Mouse (Mus musculus) limb, embryonic 11.5 days (tissue): ENCODE measurements at regions not wholly inside any gene's neighbourhood (a gene's known extent, or its start where the extent isn't known, plus 50 kb on each side); places are given as distances from the start of the nearest gene placed in this dataset.

Experiments
- ATAC-seq: fragments of 200-750 bp; cut with Nextera tagmentation; 2 replicates; pipeline ENCODE4 v1.8.0; 2017; ENCODE audit warnings: low read depth; ENCODE audit not compliant: insufficient number of reproducible peaks, low FRiP score, low TSS enrichment
- DNase-seq: peaks from one replicate; pipeline ENCODE4 v3.0.0-alpha.2; 2015; ENCODE audit warnings: low spot score
- H3K27ac ChIP-seq: fragments of 300-500 bp; sonication (generic); replicated peaks from 2 replicates; pipeline ENCODE4 v1.5.1; 2014; ENCODE audit warnings: low read depth, mild to moderate bottlenecking, low read length
- H3K27me3 ChIP-seq: fragments of 300-500 bp; sonication (generic); 2 replicates; pipeline ENCODE4 v1.6.1; 2014; ENCODE audit warnings: mild to moderate bottlenecking, low read length, mixed read lengths; ENCODE audit not compliant: control insufficient read depth, insufficient read depth
- H3K36me3 ChIP-seq: fragments of 300-500 bp; sonication (generic); 2 replicates; pipeline ENCODE4 v1.6.1; 2014; ENCODE audit warnings: mild to moderate bottlenecking, low read length, moderate library complexity, mixed read lengths; ENCODE audit not compliant: control insufficient read depth, insufficient read depth
- H3K4me1 ChIP-seq: fragments of 300-500 bp; sonication (generic); 2 replicates; pipeline ENCODE4 v1.6.1; 2014; ENCODE audit warnings: low read length, mixed read lengths; ENCODE audit not compliant: control insufficient read depth, insufficient read depth
- H3K4me2 ChIP-seq: fragments of 300-500 bp; sonication (generic); 2 replicates; pipeline ENCODE4 v1.6.1; 2014; ENCODE audit warnings: low read depth, mild to moderate bottlenecking, moderate library complexity; ENCODE audit not compliant: severe bottlenecking
- H3K4me3 ChIP-seq: fragments of 300-500 bp; sonication (generic); 2 replicates; pipeline ENCODE4 v1.5.1; 2014; ENCODE audit warnings: low read depth, low read length
- H3K9ac ChIP-seq: fragments of 300-500 bp; sonication (generic); 2 replicates; pipeline ENCODE4 v1.6.1; 2014; ENCODE audit warnings: mild to moderate bottlenecking, low read length
- H3K9me3 ChIP-seq: fragments of 300-500 bp; sonication (generic); 2 replicates; pipeline ENCODE4 v1.6.1; 2016; ENCODE audit warnings: low read length; ENCODE audit not compliant: control insufficient read depth
- WGBS: fragments of 180-500 bp; shearing (Covaris S2); extraction: QIAGEN DNeasy Blood & Tissue Kit; methylation state at CpG from one replicate; pipeline ENCODE4 v1.1.7; 2014; 5-methylcytosine and 5-hydroxymethylcytosine counted together

- no peak overlapping the region for H3K9ac ChIP-seq
- H3K36me3 ChIP-seq, result no peaks in the 10 kb centered on the region
- WGBS, result 81% methylated on average over 1 of the region's 1 CpGs
- no peaks in the 10 kb centered on the region for H3K4me1 ChIP-seq
- H3K27me3 ChIP-seq, result no peaks in the 10 kb centered on the region
- H3K4me2 ChIP-seq, result no peak overlapping the region
- no peaks in the 10 kb centered on the region for H3K9me3 ChIP-seq
- ATAC-seq (no peak), DNase-seq (no peak)
- no peak overlapping the region for H3K27ac ChIP-seq
- no peak overlapping the region for H3K4me3 ChIP-seq
These were observed 172.5 kb downstream of the Tacr3 start for GRCm38 (mm10) chr3:135001270-135001669.

- WGBS, result 91% methylated on average over 4 of the region's 4 CpGs
- Histone ChIP-seq H3K4me3 (no peak overlapping the region), H3K9ac (no peak overlapping the region), H3K27ac (no peak overlapping the region), H3K27me3 (no peaks in the 10 kb centered on the region), H3K36me3 (no peaks in the 10 kb centered on the region), H3K4me2 (no peak overlapping the region), H3K4me1 (no peaks in the 10 kb centered on the region), H3K9me3 (no peaks in the 10 kb centered on the region; the same call in 1 of the 2 replicates)
- ATAC-seq (no peak), DNase-seq (no peak)
These were observed 187.0 kb downstream of the Tacr3 start for GRCm38 (mm10) chr3:135015784-135016183.

- no peak for ATAC-seq
- Histone ChIP-seq H3K4me2 (no peak overlapping the region), H3K36me3 (no peaks in the 10 kb centered on the region), H3K4me3 (no peak overlapping the region), H3K9ac (no peak overlapping the region), H3K4me1 (no peaks in the 10 kb centered on the region), H3K27ac (no peak overlapping the region), H3K27me3 (no peaks in the 10 kb centered on the region), H3K9me3 (no peaks in the 10 kb centered on the region; the same call in 1 of the 2 replicates)
- DNase-seq, result no peak
- 72% methylated on average over 2 of the region's 2 CpGs for WGBS
These were observed 188.0 kb upstream of the Cenpe start for GRCm38 (mm10) chr3:135024366-135024765.

GRCm38 (mm10) chr3:135024799-135025198 lies 187.5 kb upstream of the Cenpe start:
- no peak overlapping the region for H3K4me3 ChIP-seq
- H3K27ac ChIP-seq, result no peak overlapping the region
- no peaks in the 10 kb centered on the region for H3K4me1 ChIP-seq
- ATAC-seq, result no peak
- H3K9me3 ChIP-seq, result no peaks in the 10 kb centered on the region; the same call in 1 of the 2 replicates
- H3K9ac ChIP-seq, result no peak overlapping the region
- WGBS, result 88% methylated on average over 1 of the region's 1 CpGs
- H3K4me2 ChIP-seq, result no peak overlapping the region
- H3K27me3 ChIP-seq, result no peaks in the 10 kb centered on the region
- H3K36me3 ChIP-seq, result no peaks in the 10 kb centered on the region
- no peak for DNase-seq

GRCm38 (mm10) chr3:135032483-135032882 lies 179.9 kb upstream of the Cenpe start:
- Histone ChIP-seq H3K27me3 (no peaks in the 10 kb centered on the region), H3K4me3 (no peak overlapping the region), H3K4me2 (no peak overlapping the region), H3K9ac (no peak overlapping the region), H3K9me3 (no peaks in the 10 kb centered on the region), H3K27ac (no peak overlapping the region), H3K36me3 (no peaks in the 10 kb centered on the region), H3K4me1 (no peaks in the 10 kb centered on the region)
- ATAC-seq (no peak), DNase-seq (no peak)
- WGBS, result 81% methylated on average over 2 of the region's 2 CpGs

- Histone ChIP-seq H3K9ac (no peak overlapping the region), H3K4me1 (no peaks in the 10 kb centered on the region), H3K4me2 (no peak overlapping the region), H3K27ac (no peak overlapping the region), H3K9me3 (no peaks in the 10 kb centered on the region), H3K4me3 (no peak overlapping the region), H3K36me3 (no peaks in the 10 kb centered on the region), H3K27me3 (no peaks in the 10 kb centered on the region)
- ATAC-seq, result no peak
- DNase-seq, result no peak
- WGBS, result 44% methylated on average over 1 of the region's 1 CpGs
These were observed 175.0 kb upstream of the Cenpe start for GRCm38 (mm10) chr3:135037383-135037782.

GRCm38 (mm10) chr3:135042195-135042594 lies 170.1 kb upstream of the Cenpe start:
- no peak overlapping the region for H3K4me2 ChIP-seq
- DNase-seq (peak; percentile 26), ATAC-seq (peak; percentile 74)
- no peaks in the 10 kb centered on the region for H3K36me3 ChIP-seq
- H3K9ac ChIP-seq, result no peak overlapping the region
- WGBS, result 25% methylated on average over 4 of the region's 4 CpGs
- no peak overlapping the region for H3K4me3 ChIP-seq
- no peaks in the 10 kb centered on the region for H3K27me3 ChIP-seq
- no peaks in the 10 kb centered on the region for H3K4me1 ChIP-seq
- H3K9me3 ChIP-seq, result no peaks in the 10 kb centered on the region
- no peak overlapping the region for H3K27ac ChIP-seq

- no peaks in the 10 kb centered on the region for H3K4me1 ChIP-seq
- H3K4me3 ChIP-seq, result no peak overlapping the region
- ATAC-seq, result no peak
- no peaks in the 10 kb centered on the region for H3K9me3 ChIP-seq
- H3K27ac ChIP-seq, result no peak overlapping the region
- H3K27me3 ChIP-seq, result no peaks in the 10 kb centered on the region
- DNase-seq, result no peak
- H3K9ac ChIP-seq, result no peak overlapping the region
- 40% methylated on average over 3 of the region's 3 CpGs for WGBS
- no peak overlapping the region for H3K4me2 ChIP-seq
- H3K36me3 ChIP-seq, result no peaks in the 10 kb centered on the region
These were observed 166.5 kb upstream of the Cenpe start for GRCm38 (mm10) chr3:135045769-135046277.

GRCm38 (mm10) chr3:135091487-135091886 lies 120.8 kb upstream of the Cenpe start:
- H3K9ac ChIP-seq, result no peak overlapping the region
- H3K9me3 ChIP-seq, result no peaks in the 10 kb centered on the region
- H3K36me3 ChIP-seq, result no peaks in the 10 kb centered on the region
- H3K4me2 ChIP-seq, result no peak overlapping the region
- H3K27me3 ChIP-seq, result no peaks in the 10 kb centered on the region
- ATAC-seq (no peak), DNase-seq (no peak)
- H3K4me1 ChIP-seq, result no peaks in the 10 kb centered on the region
- no peak overlapping the region for H3K4me3 ChIP-seq
- no peak overlapping the region for H3K27ac ChIP-seq
